Comparison of ENCODE assay signal across 19 mouse cellular contexts in the genomic region with DNA sequence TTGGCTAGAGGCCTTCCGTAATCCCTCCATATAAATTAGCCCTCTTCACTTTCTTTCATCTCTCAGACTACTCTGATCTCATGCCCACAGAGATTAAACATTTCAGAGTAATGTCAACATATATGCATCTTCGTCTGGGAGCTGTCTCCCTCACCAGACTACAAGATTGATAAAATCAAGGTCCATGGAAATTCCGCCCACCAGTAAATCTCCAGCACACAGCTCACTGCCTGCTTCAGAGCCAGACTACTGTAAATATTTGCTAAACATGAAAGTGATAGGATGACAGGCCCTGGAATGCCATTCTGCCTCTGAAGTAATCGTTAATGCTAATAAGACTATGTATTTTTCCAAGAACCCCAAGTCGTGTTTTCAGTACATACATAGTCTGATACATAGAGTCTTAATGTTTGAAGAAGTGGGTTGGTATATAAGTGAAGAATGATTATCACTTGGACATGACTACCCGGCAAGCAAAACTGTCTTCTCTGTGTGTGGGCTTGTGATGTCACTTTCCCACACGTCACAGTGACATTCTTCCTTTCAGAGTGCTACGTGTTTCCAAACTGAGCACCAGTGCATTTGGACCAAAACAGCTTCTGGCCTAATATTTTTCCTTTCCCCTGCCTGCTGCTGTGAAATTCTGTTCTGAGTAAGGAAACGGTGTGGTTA.
DNase-seq lines count a peak whose midpoint lies in the region; ATAC-seq and TF ChIP-seq lines count a peak whose summit lies in the region.
"Had no signal": no experiment of that assay in that cellular context is flagged by ENCODE, and none has a peak within 500 bp of the region (broad histone marks: within the 10 kb centered on the region; RNA-seq: fewer than 3 reads in every experiment).

No protein-coding gene starts in this region.

- no peak for TF ChIP-seq POLR2A in lung, adult 2 months (IDR thresholded peaks at IDR 0.05; ENCODE audit: borderline replicate concordance, extremely low read depth, low read depth, low read length)

- TF ChIP-seq CTCF in lung, embryonic 14.5 days (IDR thresholded peaks at IDR 0.05; ENCODE audit: low read depth): no peak
- no peak for TF ChIP-seq CTCF in lung, adult 2 months (IDR thresholded peaks at IDR 0.05; ENCODE audit: insufficient read depth, low read length)

- ATAC-seq in embryonic facial prominence, embryonic 14.5 days (ENCODE audit: low read depth): no peak
- peak; percentile 95 for ATAC-seq in lung, embryonic 14.5 days (ENCODE audit: insufficient read depth)
- peak; percentile 89 for ATAC-seq in stomach, embryonic 16.5 days (ENCODE audit: insufficient read depth, low FRiP score)
- ATAC-seq in forebrain, embryonic 11.5 days (replicated peaks; ENCODE audit: low FRiP score): no peak
- ATAC-seq: CD4-positive, CD25-positive, alpha-beta regulatory T cell, adult 4 months; forebrain, embryonic 14.5 days; hindbrain, embryonic 16.5 days had no signal

- H3K27ac ChIP-seq in embryonic facial prominence, embryonic 14.5 days (replicated peaks; ENCODE audit: low read depth, low read length): no peak overlapping the region
- H3K27ac ChIP-seq in embryonic facial prominence, embryonic 10.5 days (replicated peaks): no peak overlapping the region
- peak overlapping the region; percentile 90 for H3K27ac ChIP-seq in lung, embryonic 14.5 days (ENCODE audit: low read depth)
- H3K27ac ChIP-seq in stomach, embryonic 16.5 days (ENCODE audit: low read length): peak overlapping the region; percentile 79
- H3K27ac ChIP-seq in forebrain, embryonic 11.5 days (ENCODE audit: low read depth, low read length): no peak overlapping the region
- H3K27ac ChIP-seq: heart, embryonic 13.5 days; limb, embryonic 13.5 days; liver, embryonic 14.5 days had no signal

- 62% methylated on average over 9 of the region's 9 CpGs for WGBS in embryonic facial prominence, embryonic 14.5 days
- WGBS in embryonic facial prominence, embryonic 10.5 days: 79% methylated on average over 9 of the region's 9 CpGs
- 20% methylated on average over 9 of the region's 9 CpGs for WGBS in lung, embryonic 14.5 days
- 31% methylated on average over 9 of the region's 9 CpGs for WGBS in lung, adult 2 months
- WGBS in stomach, embryonic 16.5 days: 33% methylated on average over 9 of the region's 9 CpGs
- WGBS in forebrain, embryonic 11.5 days: 86% methylated on average over 9 of the region's 9 CpGs

- H3K36me3 ChIP-seq in embryonic facial prominence, embryonic 14.5 days (ENCODE audit: control insufficient read depth, insufficient read depth, low read length): no peaks in the 10 kb centered on the region
- no peaks in the 10 kb centered on the region for H3K36me3 ChIP-seq in embryonic facial prominence, embryonic 10.5 days (replicated peaks)
- no peaks in the 10 kb centered on the region for H3K36me3 ChIP-seq in lung, embryonic 14.5 days (ENCODE audit: insufficient read depth)
- no peaks in the 10 kb centered on the region for H3K36me3 ChIP-seq in stomach, embryonic 16.5 days (ENCODE audit: control insufficient read depth, insufficient read depth, low read length)
- H3K36me3 ChIP-seq in forebrain, embryonic 11.5 days (ENCODE audit: control insufficient read depth, insufficient read depth, low read length): no peaks in the 10 kb centered on the region
- H3K36me3 ChIP-seq: G1E; heart, embryonic 13.5 days; limb, embryonic 13.5 days had no signal

- H3K27me3 ChIP-seq in embryonic facial prominence, embryonic 14.5 days (replicated peaks; ENCODE audit: control insufficient read depth, insufficient read depth, low read length): no peaks in the 10 kb centered on the region
- H3K27me3 ChIP-seq in embryonic facial prominence, embryonic 10.5 days (replicated peaks; ENCODE audit: low read depth, poor library complexity, severe bottlenecking): no peaks in the 10 kb centered on the region
- no peaks in the 10 kb centered on the region for H3K27me3 ChIP-seq in lung, embryonic 14.5 days (ENCODE audit: insufficient read depth, low read length)
- no peaks in the 10 kb centered on the region for H3K27me3 ChIP-seq in stomach, embryonic 16.5 days (ENCODE audit: control insufficient read depth, insufficient read depth, low read length)
- H3K27me3 ChIP-seq in forebrain, embryonic 11.5 days (ENCODE audit: control insufficient read depth, insufficient read depth, low read length): no peaks in the 10 kb centered on the region
- H3K27me3 ChIP-seq: heart, embryonic 13.5 days; limb, embryonic 13.5 days had no signal

- H3K9ac ChIP-seq in embryonic facial prominence, embryonic 14.5 days (ENCODE audit: low read depth, low read length): no peak overlapping the region
- no peak overlapping the region for H3K9ac ChIP-seq in lung, embryonic 14.5 days
- H3K9ac ChIP-seq in stomach, embryonic 16.5 days (ENCODE audit: low read length): no peak overlapping the region
- no peak overlapping the region for H3K9ac ChIP-seq in forebrain, embryonic 11.5 days (ENCODE audit: low read length)
- H3K9ac ChIP-seq: heart, embryonic 13.5 days; limb, embryonic 13.5 days; liver, embryonic 14.5 days had no signal

- no peaks in the 10 kb centered on the region for H3K9me3 ChIP-seq in embryonic facial prominence, embryonic 14.5 days (ENCODE audit: control insufficient read depth, low read length)
- no peaks in the 10 kb centered on the region for H3K9me3 ChIP-seq in embryonic facial prominence, embryonic 10.5 days
- H3K9me3 ChIP-seq in lung, embryonic 14.5 days (ENCODE audit: low read depth, low read length): no peaks in the 10 kb centered on the region
- H3K9me3 ChIP-seq in stomach, embryonic 16.5 days (replicated peaks; ENCODE audit: control insufficient read depth, low read length): no peaks in the 10 kb centered on the region
- no peaks in the 10 kb centered on the region for H3K9me3 ChIP-seq in forebrain, embryonic 11.5 days (ENCODE audit: control insufficient read depth, low read length)
- H3K9me3 ChIP-seq: G1E; heart, embryonic 13.5 days; limb, embryonic 13.5 days had no signal

- no peaks in the 10 kb centered on the region for H3K4me1 ChIP-seq in embryonic facial prominence, embryonic 14.5 days (ENCODE audit: control insufficient read depth, insufficient read depth, low read length)
- peaks cover 2% of the 10 kb centered on the region; the same call in 1 of the 2 replicates for H3K4me1 ChIP-seq in embryonic facial prominence, embryonic 10.5 days
- no peaks in the 10 kb centered on the region for H3K4me1 ChIP-seq in lung, embryonic 14.5 days (ENCODE audit: insufficient read depth)
- H3K4me1 ChIP-seq in lung, adult 2 months (ENCODE audit: control insufficient read depth, insufficient read depth, low read length): no peaks in the 10 kb centered on the region
- H3K4me1 ChIP-seq in stomach, embryonic 16.5 days (ENCODE audit: control insufficient read depth, insufficient read depth, low read length): peaks cover 6% of the 10 kb centered on the region
- H3K4me1 ChIP-seq in forebrain, embryonic 11.5 days (replicated peaks; ENCODE audit: control insufficient read depth, insufficient read depth, low read length): no peaks in the 10 kb centered on the region
- H3K4me1 ChIP-seq: heart, embryonic 13.5 days; limb, embryonic 13.5 days had no signal

- DNase-seq in embryonic facial prominence, embryonic 14.5 days (ENCODE audit: low spot score): peak; percentile 15
- no peak for DNase-seq in embryonic facial prominence, embryonic 10.5 days (ENCODE audit: low spot score)
- DNase-seq in lung, embryonic 14.5 days: peak; percentile 91
- DNase-seq in lung, adult 2 months: no peak
- DNase-seq in lung, postnatal 10 days: peak; percentile 65
- DNase-seq in adipocyte (ENCODE audit: low spot score): no peak
- no peak for DNase-seq in forebrain, embryonic 11.5 days (ENCODE audit: low spot score)
- DNase-seq: cerebellum, adult 11 months; cerebellum, postnatal 14 days; heart, postnatal 36 days; kidney, postnatal 14 days had no signal

- no peak overlapping the region for H3K4me3 ChIP-seq in embryonic facial prominence, embryonic 14.5 days (ENCODE audit: low read depth, low read length)
- H3K4me3 ChIP-seq in embryonic facial prominence, embryonic 10.5 days: no peak overlapping the region
- no peak overlapping the region for H3K4me3 ChIP-seq in lung, embryonic 14.5 days (ENCODE audit: low read depth, low read length)
- no peak overlapping the region for H3K4me3 ChIP-seq in lung, adult 2 months (replicated peaks; ENCODE audit: extremely low read depth, low read depth, low read length)
- H3K4me3 ChIP-seq in stomach, embryonic 16.5 days (replicated peaks; ENCODE audit: low read length): no peak overlapping the region
- no peak overlapping the region for H3K4me3 ChIP-seq in forebrain, embryonic 11.5 days (ENCODE audit: low read depth, low read length)
- H3K4me3 ChIP-seq: heart, embryonic 13.5 days; limb, embryonic 13.5 days had no signal

- H3K4me2 ChIP-seq in embryonic facial prominence, embryonic 14.5 days (ENCODE audit: low read depth, low read length): no peak overlapping the region
- H3K4me2 ChIP-seq in lung, embryonic 14.5 days: no peak overlapping the region
- no peak overlapping the region for H3K4me2 ChIP-seq in stomach, embryonic 16.5 days (ENCODE audit: low read depth, low read length)
- H3K4me2 ChIP-seq in forebrain, embryonic 11.5 days (ENCODE audit: low read depth, low read length, severe bottlenecking): no peak overlapping the region
- H3K4me2 ChIP-seq: heart, embryonic 13.5 days; limb, embryonic 13.5 days had no signal

Comparison
In these comparisons a context has a peak if more than half of its experiments do, and no peak if none do; other contexts are left out.
1. DNase-seq: peak in embryonic facial prominence, embryonic 14.5 days (single experiment), lung, embryonic 14.5 days (single experiment) and lung, postnatal 10 days (single experiment); none in embryonic facial prominence, embryonic 10.5 days (single experiment), lung, adult 2 months (single experiment), adipocyte (single experiment) and forebrain, embryonic 11.5 days (single experiment).
2. ATAC-seq: peak in lung, embryonic 14.5 days (single experiment) and stomach, embryonic 16.5 days (single experiment); none in embryonic facial prominence, embryonic 14.5 days (single experiment) and forebrain, embryonic 11.5 days (single experiment).
3. H3K27ac ChIP-seq: peak in lung, embryonic 14.5 days (single experiment) and stomach, embryonic 16.5 days (single experiment); none in embryonic facial prominence, embryonic 14.5 days (single experiment), embryonic facial prominence, embryonic 10.5 days (single experiment) and forebrain, embryonic 11.5 days (single experiment).